In the genomic region with DNA sequence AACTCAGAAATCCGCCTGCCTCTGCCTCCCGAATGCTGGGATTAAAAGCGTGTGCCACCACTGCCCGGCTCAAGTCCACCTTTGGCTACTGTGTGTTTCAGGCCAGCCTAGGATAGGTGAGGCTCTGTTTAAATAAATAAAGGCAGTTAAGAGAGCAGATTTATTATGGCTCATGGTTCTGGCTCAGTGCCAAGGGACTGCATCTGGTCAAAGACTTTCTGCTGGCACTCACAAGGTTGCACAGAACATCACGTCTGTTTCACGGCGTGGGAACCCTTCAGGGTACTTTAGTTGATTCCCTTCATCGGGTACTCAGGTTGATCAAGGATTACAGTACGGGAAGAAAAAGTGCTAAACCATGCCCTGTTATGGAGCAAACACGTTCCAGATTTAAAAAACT, we compare ENCODE assay signal across 15 mouse cellular contexts. TPM values are rescaled to one million over a fixed set of nuclear protein-coding genes. Genes with fewer than 3 reads are reported as not detected.
"Had no signal": no experiment of that assay in that cellular context is flagged by ENCODE, and none has a peak within 500 bp of the region (broad histone marks: within the 10 kb centered on the region; RNA-seq: fewer than 3 reads in every experiment).

No protein-coding gene starts in this region.

- H3K36me3 ChIP-seq: limb, embryonic 12.5 days; liver, embryonic 13.5 days; midbrain, embryonic 13.5 days; neural tube, embryonic 12.5 days had no signal

- H3K9me3 ChIP-seq: midbrain, embryonic 13.5 days; neural tube, embryonic 12.5 days had no signal

- H3K27ac ChIP-seq: limb, embryonic 12.5 days; liver, embryonic 13.5 days; midbrain, embryonic 13.5 days; neural tube, embryonic 12.5 days; stomach, postnatal 0 days had no signal

- H3K4me2 ChIP-seq: limb, embryonic 12.5 days; liver, embryonic 13.5 days; midbrain, embryonic 13.5 days; neural tube, embryonic 12.5 days had no signal

- ATAC-seq: liver, postnatal 0 days; lung, postnatal 0 days; midbrain, embryonic 13.5 days had no signal

- H3K4me1 ChIP-seq: limb, embryonic 12.5 days; liver, embryonic 13.5 days; midbrain, embryonic 13.5 days had no signal

- H3K4me3 ChIP-seq: limb, embryonic 12.5 days; liver, embryonic 13.5 days; midbrain, embryonic 13.5 days; neural tube, embryonic 12.5 days had no signal

- H3K9ac ChIP-seq: limb, embryonic 12.5 days; liver, embryonic 13.5 days; liver, postnatal 0 days; midbrain, embryonic 13.5 days; neural tube, embryonic 12.5 days had no signal

- H3K27me3 ChIP-seq: liver, embryonic 13.5 days had no signal

- DNase-seq: kidney, adult 8-10 months; liver; liver, embryonic 13.5 days; liver, postnatal 0 days; lung, postnatal 36 days; right cerebral cortex, adult 18-20 months; right cerebral cortex, postnatal 25 days had no signal

RNA-seq across cellular contexts. Expression of gene Cdhr2, which starts 13.7 kb away (rescaled TPM):
- total RNA-seq: megakaryocyte progenitor cell, adult 5-6 weeks had no signal
- polyA plus RNA-seq: lung, postnatal 0 days had no signal

RNA-seq across cellular contexts. Expression of gene Gprin1, which starts 34.7 kb away (rescaled TPM):
- total RNA-seq: megakaryocyte progenitor cell, adult 5-6 weeks; monocyte, adult 5-6 weeks had no signal
- polyA plus RNA-seq: liver, postnatal 0 days; lung, postnatal 0 days had no signal

RNA-seq across cellular contexts. Expression of gene Sncb, which starts 51.4 kb away (rescaled TPM):
- total RNA-seq: megakaryocyte progenitor cell, adult 5-6 weeks; monocyte, adult 5-6 weeks had no signal
- polyA plus RNA-seq: kidney, embryonic 16.5 days; limb, embryonic 12.5 days; liver, embryonic 13.5 days; liver, postnatal 0 days; lung, postnatal 0 days had no signal
